Mouse (Mus musculus) thymus, postnatal 10 days (tissue): ENCODE data around the gene Haspin.
A peak's percentile ranks its signal among the peaks of the same experiment; 100 is the strongest.

Source experiments
- DNase-seq, 2 experiments: peaks; one replicate each; pipeline ENCODE4 v3.0.0; 2021; ENCODE audit warnings: low spot score in 2 of 2

The Haspin gene

DNA sequence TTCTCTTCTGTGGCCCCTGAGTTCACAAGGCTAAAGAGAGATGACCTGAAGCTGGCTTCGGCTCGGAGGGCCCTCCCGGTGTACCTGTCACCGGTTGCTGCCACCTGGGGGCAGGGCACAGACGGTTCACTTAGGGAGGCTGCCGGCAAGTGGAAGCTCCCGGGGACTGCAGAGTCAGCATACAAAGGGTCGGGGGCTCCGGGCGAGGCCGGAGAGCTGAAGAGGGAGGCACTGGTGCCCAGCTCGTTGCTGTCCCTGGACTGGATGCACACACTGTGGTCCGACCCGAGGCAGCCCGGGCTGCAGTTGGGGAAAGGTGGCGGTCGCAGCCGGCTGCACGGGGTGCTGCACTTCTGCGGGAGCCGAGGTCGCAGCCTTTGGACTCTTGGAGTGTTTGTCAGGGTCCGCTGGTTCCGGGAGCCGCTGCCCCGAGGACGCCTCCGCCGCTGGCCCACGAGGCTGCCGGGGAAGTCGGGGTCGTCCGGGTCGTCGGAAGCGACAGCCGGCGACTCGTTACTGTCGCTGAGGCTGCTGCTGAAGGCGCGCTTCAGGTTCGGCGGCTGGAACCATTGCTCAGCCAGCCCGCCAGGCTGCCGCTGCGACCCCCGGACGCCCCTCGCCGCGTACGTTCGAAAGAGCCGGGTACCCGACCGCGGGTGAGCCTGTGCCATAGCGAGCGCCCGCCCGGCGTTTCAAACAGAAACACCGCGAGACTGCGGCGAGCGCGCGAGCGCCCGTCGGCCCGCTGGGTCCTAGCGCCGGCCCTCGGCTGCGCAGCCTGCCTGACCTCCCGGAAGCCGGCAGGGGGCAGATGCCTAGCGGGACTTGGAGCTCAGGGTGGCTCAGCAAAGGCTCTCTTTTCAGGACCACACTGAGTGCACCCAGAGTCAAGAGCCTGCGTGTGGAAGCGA, at the start of gene Haspin:
TSS of gene Haspin (minus strand) at position 704 of the 911 bp plus-strand sequence.
- DNase-seq = peak; percentile 85 to 94

- no peak for DNase-seq
These were observed 49.1 kb upstream of the Haspin start for GRCm38 (mm10) chr11:73187231-73187630.

DNA sequence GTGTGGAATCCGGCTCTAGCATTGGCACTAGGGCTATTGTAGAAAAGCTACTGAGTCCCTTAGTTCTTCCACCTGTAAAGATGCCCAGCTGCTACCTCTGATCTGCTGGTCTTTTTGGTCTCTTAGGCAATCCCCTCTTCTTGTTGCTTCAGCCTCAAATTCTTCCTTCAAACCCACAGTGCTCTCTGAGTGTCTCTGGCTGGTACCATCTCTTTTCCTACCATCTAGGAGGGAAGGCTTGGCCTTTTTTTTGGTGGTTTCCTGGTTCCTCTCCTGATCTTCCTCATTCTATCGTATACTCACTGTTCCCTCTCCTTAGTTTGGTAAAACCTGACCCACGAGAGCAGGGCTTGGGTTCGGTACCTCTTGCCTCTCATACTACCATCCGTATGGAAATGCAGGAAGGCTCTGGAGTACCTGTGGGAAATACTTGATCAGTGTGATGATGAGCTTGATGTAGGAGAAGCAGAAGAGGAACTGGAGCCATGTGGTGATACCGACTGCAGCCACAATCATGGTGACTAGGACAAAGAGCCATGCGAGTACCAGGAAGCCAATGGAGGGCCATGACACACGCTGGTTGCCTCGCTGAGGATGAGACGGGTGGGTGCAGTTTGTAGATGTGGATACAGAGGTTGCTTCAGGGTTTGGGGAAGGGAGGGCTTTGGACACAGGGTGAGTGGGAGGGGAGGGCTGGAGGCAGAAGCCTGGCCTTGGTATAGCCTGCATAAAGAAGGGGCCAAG, 48.0 kb upstream of the Haspin start:
- no peak for DNase-seq

- DNase-seq = no peak
These were observed 39.8 kb upstream of the Haspin start for GRCm38 (mm10) chr11:73177895-73178294.

GRCm38 (mm10) chr11:73177509-73177875, 39.4 kb upstream of the Haspin start:
- DNase-seq = peak in 1 of 2 experiments; percentile 35

GRCm38 (mm10) chr11:73176608-73177508, 38.8 kb upstream of the Haspin start, which contains the start of the genes Emc6 and Tax1bp3:
Gene Emc6 (minus strand): TSS chr11:73177037.
Gene Tax1bp3 (plus strand): TSS chr11:73177083.
- peak; percentile 95 to 97 for DNase-seq

- DNase-seq = no peak
These were observed 38.1 kb upstream of the Haspin start for GRCm38 (mm10) chr11:73176186-73176585.

DNA sequence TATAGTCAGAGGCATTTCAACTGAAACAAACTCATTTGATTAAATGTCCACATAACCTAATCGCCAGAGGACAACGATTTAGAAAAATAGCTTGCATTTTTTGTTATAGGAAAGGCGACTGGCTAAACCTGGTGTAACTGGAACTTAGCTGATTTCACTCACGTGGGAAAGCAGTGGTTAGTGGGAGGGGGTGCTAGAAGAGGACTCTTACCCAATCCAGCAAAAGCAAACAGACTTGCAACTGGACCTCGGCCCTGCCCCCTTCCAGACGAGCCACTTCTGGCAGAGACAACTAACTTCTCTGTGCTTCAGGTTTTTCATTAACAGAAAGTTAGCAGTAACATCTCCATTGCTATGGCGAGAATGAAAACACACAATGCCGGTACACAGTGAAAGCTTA, 37.5 kb upstream of the Haspin start:
- no peak for DNase-seq

DNA sequence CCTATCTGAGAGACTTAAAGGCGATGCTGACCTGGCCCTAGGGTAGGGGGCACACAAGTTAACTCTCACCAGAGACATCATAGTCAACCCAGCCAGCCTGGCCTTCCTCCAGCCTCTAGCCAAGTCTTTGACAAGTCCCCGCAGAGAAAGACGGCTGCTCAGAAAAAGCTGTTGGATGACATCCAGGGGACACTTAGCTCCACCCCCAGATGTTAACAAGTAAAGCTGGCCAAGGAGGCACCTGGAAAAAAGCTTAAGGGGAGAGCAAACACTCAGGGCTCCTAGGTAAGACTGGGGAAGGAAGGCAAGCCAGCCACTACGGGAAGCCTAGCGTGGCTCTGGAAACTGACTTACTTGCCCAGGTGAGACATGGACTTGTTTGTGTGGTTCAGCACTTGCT, 34.1 kb upstream of the Haspin start:
- DNase-seq = no peak

- peak; percentile 39 to 64 for DNase-seq
These were observed 31.1 kb upstream of the Haspin start for GRCm38 (mm10) chr11:73169231-73169630.

- no peak for DNase-seq
These were observed 30.5 kb upstream of the Haspin start for GRCm38 (mm10) chr11:73168576-73168975.

DNA sequence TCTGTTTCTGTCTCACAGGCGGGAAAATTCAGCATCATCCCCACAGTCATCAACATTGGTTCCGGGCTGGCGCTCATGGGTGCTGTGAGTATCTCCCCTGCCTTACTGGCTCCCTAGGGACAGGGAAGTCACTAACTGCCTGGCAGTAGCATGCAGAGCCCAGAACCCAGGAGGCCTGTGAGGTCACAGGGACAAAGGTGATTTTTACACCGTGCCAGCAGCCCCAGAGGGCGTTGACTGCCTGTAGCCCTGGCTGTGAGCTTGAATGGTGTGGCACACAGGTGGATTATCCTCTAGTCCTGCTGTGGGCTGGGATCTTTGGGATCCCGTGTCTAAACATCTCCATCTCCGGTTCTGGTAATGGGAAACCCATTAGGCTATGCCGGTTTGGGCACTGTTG, 30.0 kb upstream of the Haspin start:
- DNase-seq = no peak

GRCm38 (mm10) chr11:73162284-73162683, 24.2 kb upstream of the Haspin start:
- DNase-seq = no peak

- no peak for DNase-seq
These were observed 23.5 kb upstream of the Haspin start for GRCm38 (mm10) chr11:73161616-73162015.

- no peak for DNase-seq
These were observed 22.7 kb upstream of the Haspin start for GRCm38 (mm10) chr11:73160811-73161200.

DNA sequence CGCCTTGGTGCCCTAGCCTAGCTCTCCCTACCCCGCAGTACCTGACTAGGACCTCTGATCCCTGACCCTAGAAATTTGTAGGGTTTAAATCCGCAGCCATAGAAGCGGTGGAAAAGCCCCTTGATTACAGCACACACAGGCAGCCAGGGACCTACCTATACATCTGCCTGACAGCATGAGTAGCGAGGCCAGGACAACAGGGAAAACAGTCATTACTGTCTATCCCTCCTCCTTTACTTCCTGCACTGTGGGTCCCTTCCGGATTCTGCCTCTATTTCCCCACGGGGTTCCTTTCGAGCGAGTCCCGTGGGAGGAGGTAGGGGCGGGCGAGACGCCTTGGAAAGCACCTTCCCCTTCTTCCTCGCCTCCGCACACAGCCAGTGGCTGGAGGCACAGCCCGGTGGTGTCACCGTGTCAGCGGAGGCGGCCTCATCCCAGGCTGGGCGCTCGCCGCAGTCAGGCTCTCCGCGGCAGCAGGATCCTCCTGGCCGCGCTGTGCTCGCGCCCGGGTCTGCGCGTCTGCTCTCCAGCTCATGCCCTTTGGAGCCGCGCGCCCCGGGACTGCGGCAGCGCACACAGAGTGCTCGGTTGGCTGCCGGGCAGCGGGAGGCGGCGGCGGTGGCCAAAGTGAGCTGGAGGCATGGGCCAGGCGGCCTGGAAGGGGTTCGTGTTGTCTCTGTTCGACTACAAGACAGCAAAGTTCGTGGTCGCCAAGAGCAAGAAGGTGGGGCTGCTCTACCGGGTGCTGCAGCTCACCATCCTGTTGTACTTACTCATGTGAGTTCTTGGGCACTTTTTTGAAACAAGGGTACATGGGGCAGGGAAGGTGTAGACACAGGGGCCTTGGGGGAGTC, 22.1 kb upstream of the Haspin start, which contains the start of gene P2rx5:
TSS of gene P2rx5 (plus strand) at position 465 of the 854 bp plus-strand sequence.
- DNase-seq = no peak

GRCm38 (mm10) chr11:73155071-73155470, 17.0 kb upstream of the Haspin start:
- DNase-seq = no peak

- no peak for DNase-seq
These were observed 10.1 kb upstream of the Haspin start for GRCm38 (mm10) chr11:73148209-73148608.

DNA sequence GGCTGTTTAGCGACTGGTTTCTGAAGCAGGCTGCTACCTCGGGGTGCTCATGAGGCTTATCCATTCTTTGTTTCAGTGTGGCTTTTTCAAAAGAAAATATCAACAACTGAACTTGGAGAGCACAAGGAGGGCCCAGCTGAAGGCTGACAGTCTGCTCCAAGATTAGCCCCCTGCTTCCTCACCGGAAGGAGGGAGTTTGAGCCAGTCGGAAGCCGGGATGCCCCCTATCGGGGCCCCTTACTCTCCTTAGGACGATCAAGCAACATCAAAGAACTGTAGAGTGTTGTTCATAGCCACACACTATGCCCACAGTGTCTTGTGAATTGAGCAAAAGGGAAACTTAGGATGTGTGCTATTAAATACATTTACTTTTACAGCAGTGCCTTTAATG, 8.9 kb upstream of the Haspin start:
- DNase-seq = no peak
